Mouse (Mus musculus): ENCODE results near the gene Bcar1.

The Bcar1 gene

DNA sequence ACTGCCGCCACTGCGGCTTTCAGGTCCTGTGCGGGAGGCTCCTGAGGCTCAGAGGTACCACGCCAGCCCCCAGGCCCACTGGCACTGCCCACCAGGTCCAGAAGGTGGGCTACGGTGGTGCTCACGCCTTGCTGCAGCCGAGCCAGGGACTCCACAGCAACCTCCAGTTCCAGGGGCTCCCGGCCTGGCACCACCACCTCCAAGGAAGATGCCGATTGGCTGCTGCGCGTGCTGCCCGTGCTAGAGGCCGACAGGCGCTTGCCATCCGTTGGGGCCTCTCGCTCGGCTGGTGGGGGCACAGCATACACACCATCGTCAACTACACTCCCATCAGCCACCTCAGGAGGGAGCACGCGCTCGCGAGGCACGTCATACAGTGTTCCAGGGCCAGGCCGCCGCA lies 29.8 kb downstream of the Bcar1 start:
- DNase-seq (ENCODE audit: low spot score): no peak

DNA sequence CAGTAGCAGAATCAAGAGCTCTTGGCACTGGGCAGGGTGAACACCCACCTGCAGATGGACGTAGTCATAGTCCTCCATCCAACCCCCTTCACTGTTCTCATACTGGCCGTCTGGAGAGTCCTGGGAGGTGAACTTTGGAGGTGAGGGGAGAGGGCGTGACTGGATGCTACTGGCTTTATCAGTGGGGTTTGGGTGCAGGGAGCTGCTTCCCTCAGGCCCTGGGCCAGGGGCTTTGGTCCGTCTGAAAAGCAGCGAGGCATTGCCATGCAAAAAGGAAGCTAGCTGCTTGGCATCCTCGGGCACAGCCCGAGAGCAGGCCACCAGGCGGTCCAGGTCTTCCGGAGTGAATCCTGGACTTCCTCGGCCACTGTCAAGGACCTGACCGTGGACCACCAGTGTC lies 30.3 kb downstream of the Bcar1 start:
- no peak for DNase-seq (ENCODE audit: low spot score)

GRCm38 (mm10) chr8:111712588-111712987 lies 31.0 kb downstream of the Bcar1 start:
- peak; percentile 55 for DNase-seq (ENCODE audit: low spot score)

DNA sequence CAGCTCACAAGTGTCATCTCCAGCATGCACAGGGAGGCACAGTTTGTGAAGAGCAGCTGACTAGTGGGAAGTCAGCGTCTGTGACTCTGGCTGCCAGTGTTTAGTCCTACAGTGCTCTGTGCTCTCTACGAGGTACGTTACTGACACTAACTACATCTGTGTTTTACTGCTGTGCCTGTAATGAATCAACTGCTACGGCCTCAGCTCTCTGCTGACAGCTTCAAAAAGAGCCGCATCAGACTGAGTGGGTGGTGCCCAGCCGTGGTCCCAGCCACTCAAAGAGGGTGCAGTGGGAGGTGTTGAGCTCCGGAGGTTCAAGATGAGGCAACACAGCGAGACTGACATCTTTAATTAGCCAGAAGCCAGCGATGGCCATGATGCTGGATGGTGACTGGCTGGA lies 31.5 kb downstream of the Bcar1 start:
- no peak for DNase-seq (ENCODE audit: low spot score)

- DNase-seq (ENCODE audit: low spot score): no peak
Measured at GRCm38 (mm10) chr8:111710777-111711485, 32.7 kb downstream of the Bcar1 start.

- no peak for DNase-seq (ENCODE audit: low spot score)
Measured at GRCm38 (mm10) chr8:111709223-111709622, 34.4 kb downstream of the Bcar1 start.

DNA sequence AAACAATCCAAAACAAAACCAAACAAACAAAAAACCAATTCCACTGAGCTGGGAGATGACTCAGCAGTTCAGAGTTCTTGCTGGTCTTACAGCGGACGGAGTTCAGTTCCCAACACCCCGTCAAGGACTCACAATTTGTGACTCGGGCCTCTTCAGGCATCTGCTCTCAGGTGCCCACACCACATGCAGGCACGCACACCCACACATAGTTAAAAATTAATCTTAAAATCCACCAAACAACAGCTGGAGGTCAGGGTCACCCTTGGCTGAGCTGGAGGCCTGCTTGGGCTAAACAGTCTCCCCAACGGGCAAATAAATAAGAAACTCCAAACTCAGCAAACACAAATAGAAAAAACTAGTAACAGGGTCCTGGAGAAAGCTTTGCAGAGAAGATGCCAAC lies 35.3 kb downstream of the Bcar1 start:
- DNase-seq (ENCODE audit: low spot score): no peak

GRCm38 (mm10) chr8:111705699-111706098 lies 37.9 kb downstream of the Bcar1 start:
- DNase-seq (ENCODE audit: low spot score): no peak

DNA sequence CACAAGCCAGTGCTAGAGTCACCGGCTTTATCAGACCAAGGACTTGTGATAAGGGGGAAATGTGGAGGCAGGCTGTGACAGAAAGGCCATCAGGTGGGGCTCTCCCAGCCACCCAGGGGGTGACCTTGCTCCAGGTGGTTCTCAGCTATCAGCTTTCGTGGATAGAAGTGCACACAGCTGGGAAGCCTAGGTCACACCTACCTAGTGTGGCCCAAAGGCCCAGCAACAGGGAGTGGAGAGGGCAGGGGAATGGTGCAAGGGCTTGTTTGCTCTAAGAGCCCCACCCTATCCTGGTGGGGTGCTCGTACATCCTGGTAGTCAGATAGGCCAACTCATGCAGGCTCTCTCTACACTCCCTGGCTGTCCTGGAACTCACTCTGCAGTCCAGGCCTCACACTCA lies 38.4 kb downstream of the Bcar1 start:
- DNase-seq (ENCODE audit: low spot score): no peak

DNA sequence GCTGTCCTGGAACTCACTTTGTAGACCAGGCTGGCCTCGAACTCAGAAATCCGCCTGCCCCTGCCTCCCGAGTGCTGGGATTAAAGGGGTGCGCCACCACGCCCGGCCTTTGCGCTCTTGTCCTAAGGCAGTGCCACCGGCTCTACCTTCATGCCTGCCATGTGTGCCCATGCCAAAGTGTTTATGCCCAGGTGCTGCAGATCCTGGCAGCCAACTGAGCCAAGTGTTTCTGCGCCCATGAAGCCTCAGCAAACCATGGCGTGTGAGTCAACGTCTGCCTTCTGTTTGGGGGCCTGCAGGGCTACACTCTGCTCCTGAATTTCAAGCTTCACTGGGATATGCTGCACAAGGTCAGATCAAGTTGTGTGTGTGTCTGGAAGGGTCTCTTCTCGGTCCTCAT lies 39.0 kb downstream of the Bcar1 start:
- no peak for DNase-seq (ENCODE audit: low spot score)

- no peak for DNase-seq (ENCODE audit: low spot score)
Measured at GRCm38 (mm10) chr8:111701380-111701779, 42.2 kb downstream of the Bcar1 start.

- DNase-seq (ENCODE audit: low spot score): no peak
Measured at GRCm38 (mm10) chr8:111700740-111701139, 42.9 kb downstream of the Bcar1 start.

GRCm38 (mm10) chr8:111700201-111700600 lies 43.4 kb downstream of the Bcar1 start:
- DNase-seq (ENCODE audit: low spot score): no peak

DNA sequence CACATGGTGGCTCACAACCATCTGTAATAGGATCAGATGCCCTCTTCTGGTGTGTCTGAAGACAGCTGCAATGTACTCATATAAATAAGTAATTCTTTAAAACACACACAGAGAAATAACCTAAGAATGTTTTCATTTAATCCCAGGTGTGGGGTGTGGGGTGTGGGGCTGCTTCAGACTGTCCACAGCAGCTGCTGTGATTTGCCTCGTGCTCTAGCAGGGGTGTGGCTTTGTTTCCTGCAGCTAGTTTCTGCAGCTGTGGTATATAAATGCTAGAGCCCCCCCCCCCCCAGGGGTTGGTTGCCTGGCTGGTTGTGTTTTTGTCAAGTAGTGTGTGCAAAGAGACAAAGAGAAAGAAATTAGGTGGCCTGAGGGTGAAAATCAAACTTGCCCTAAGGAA lies 44.6 kb downstream of the Bcar1 start:
- no peak for DNase-seq (ENCODE audit: low spot score)

- no peak for DNase-seq (ENCODE audit: low spot score)
Measured at GRCm38 (mm10) chr8:111697655-111698054, 46.0 kb downstream of the Bcar1 start.

- no peak for DNase-seq (ENCODE audit: low spot score)
Measured at GRCm38 (mm10) chr8:111695441-111695840, 48.2 kb downstream of the Bcar1 start.

GRCm38 (mm10) chr8:111693261-111693741 lies 50.3 kb downstream of the Bcar1 start:
- no peak for DNase-seq (ENCODE audit: low spot score)

GRCm38 (mm10) chr8:111690960-111691445 lies 52.6 kb downstream of the Bcar1 start, which contains the start of gene Ctrb1:
Gene Ctrb1 (minus strand): TSS chr8:111691010.
- no peak for DNase-seq (ENCODE audit: low spot score)

DNA sequence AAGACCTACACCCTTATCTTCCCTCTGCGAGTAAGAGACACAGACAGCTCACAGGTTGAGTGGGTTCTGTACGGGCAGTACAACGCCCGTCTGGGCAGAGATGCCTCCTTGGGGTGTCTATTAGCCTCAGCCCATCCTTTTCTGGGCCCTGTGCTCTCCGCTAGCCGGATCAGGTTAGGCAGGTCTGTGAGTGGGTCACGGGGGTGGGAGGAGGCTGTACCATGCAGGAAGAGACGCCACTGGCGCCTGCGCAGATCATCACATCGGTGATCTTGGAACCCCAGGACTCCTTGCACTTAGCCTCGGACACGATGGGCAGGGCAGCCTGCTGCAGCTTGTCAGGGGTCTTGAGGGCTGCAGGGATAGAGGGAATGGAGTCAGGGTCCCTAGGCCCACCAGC lies 56.7 kb downstream of the Bcar1 start:
- no peak for DNase-seq (ENCODE audit: low spot score)

GRCm38 (mm10) chr8:111682521-111682920 lies 61.1 kb downstream of the Bcar1 start:
- DNase-seq (ENCODE audit: low spot score): no peak

DNA sequence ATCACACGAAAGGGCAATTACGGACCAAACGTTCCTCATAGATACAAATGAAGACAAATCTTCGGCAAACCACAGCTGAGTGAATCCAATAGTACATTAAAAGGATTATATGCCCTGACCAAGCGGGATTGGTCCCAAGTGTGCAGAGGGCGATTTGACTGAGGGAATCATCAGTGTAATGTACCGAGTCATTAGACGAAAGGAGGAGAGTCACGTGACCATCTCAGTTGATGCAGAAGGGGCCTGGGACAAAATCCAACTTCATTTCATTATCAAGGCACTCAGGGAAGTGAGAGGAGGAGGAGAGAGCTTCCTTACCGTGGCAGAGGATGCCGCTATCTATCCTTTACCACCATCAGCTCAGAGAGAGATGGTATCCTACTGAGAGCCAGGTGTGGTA lies 62.5 kb downstream of the Bcar1 start:
- DNase-seq (ENCODE audit: low spot score): no peak

DNA sequence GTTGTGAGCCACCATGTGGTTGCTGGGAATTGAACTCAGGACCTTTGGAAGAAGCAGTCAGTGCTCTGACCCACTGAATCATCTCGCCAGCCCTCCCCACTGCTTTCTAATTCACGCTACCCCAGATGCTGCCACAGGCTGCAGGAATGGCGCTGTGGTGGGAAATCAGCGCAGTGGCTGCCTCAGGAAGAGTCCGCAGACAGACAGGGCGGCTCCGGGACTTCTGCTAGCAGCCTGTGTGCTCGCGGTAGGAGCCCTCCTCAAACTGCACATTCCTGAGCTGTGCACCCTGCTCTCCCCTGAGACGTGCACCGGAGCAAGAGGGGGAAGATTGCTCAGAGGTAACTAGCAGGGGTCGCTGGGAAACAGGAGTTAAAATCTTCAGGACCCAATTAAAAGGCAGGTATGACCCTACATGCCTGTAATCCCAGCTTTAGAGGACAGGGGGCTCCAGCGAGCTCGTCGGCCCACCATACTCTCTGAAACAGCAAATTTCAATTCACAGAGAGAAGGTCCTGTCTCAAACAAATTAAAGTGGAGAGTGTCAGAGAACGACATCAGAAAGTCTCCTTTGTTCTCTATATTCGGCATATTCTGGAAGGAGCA lies 63.1 kb downstream of the Bcar1 start:
- DNase-seq (ENCODE audit: low spot score): no peak

DNA sequence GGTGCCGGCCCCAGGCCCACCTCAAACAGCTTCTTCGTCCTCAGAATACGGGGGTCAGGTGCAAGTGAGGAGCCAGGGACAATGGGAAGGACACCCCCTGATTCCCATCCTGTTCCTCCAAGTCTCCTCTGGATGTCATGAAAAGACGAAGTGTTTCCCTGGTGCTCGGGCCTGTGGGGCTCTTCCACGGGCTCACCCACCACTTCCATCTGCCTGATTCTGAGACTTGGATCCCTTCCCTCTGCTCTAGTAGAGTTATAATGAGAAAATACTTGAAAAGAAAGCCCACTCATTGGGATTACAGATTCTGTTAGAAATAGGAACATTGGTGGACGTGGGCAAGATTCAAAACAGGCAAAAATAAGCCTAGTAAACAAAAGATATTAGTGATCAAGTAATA lies 64.8 kb downstream of the Bcar1 start:
- no peak for DNase-seq (ENCODE audit: low spot score)

DNA sequence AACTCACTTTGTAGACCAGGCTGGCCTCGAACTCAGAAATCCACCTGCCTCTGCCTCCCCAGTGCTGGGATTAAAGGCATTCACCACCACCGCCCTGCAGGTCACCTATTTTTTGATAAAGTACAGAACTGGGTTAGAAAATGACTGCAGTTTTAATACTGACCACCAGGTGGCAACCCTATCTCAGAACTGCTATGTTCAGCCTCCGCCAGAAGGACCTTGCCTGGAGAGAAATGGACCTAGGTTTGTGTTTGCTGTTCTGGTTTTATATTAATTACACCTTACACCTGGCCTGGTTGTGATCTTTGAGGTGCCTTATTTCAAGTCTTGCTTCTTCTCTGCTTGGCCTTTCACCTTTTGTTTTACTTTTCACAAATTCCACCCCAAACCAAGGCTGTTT lies 65.5 kb downstream of the Bcar1 start:
- peak; percentile 54 for DNase-seq (ENCODE audit: low spot score)

All from urinary bladder, postnatal 25 days (tissue).